Mouse (Mus musculus): ENCODE results near the gene Mageb16.

Mageb16 gene

DNA sequence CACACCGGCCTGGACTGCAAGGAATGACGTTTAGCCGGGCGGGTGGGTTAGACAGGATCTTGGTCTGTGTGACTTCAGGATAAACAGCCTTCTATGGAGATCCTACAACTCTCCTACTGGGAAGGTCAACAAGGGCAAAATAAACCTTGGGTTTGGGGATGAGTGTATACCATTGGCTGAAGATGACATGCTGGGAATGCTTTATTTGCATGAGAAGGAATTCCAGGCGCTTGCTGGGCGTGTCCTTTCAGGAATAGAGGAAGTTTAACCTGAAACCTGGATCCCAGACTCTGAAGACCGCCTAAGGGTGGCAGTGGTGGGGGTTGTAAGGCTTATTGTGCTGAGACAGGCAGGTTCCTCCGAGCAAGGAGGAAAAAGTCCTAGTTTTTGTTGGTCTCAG, at the start of gene Mageb16:
Gene Mageb16, minus strand, starts transcription at position 25 of the 400 bp plus-strand sequence.
- DNase-seq (ENCODE audit: extremely low spot score, low read depth, low spot score), result no peak

DNA sequence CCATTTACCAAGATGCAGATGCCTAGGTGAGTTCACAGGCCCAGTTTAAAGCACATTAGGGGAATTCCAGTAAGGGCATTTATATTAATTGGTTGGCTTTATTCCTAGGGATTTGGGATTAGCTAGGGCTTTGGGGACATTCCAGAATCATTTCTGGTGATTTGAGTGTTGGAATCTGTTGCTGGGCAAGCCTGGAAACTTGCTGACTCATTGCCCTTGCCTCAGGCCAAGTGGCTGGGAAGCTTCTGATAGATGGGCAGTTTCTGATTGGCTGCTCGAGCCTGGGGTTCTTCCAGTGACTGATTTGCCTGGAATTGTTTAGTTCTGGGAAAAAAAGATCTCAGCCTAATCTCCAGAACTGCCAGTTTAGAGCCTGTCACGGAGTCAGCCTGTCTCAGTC, 20.1 kb downstream of the Mageb16 start:
- no peak for DNase-seq (ENCODE audit: extremely low spot score, low read depth, low spot score)

DNA sequence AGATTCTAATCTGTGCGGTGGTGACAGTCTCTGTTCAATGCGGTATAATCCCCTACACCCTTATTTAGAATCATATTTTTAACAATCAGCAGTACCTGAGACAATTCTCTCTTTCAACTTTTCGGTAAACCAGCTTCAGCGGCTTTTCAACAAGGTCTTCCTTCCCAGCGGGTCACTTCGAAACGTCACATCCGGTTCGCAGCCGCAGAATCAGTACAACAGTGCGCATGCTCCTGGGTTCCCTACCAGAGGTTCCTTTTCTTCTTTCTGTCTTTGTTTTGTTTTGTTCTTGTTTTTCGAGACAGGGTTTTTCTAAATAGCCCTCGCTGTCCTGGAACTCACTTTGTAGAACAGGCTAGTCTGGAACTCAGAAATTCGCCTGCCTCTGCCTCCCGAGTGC, 35.8 kb downstream of the Mageb16 start:
- no peak for DNase-seq (ENCODE audit: extremely low spot score, low read depth, low spot score)

DNA sequence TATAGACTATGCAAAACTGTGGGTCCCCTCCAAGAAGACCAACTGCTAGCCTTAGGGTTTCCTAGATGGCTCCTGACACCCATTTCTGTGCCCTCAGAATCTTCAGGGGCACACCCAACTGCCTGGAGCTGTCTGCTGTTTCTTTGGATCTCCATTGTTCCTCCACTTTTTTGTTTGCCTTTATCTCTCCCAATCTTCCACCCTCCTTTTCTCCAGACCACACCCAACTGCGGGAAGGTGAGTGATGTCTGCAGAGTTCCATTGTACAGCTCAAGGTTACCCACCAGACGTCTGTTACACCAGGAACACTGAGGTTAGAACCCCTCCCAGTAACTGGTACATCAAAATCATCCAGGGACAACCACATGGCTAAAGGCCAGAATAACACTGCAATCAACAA, 64.8 kb downstream of the Mageb16 start:
- no peak for DNase-seq (ENCODE audit: extremely low spot score, low read depth, low spot score)
